Mouse (Mus musculus) brown adipose tissue, adult 24 weeks (tissue): ENCODE results near the gene Cygb. TPM values are rescaled to one million over a fixed set of nuclear protein-coding genes. Genes with fewer than 3 reads are reported as not detected.
"Not testable (repeated sequence)": the region's sequence is repeated elsewhere in the genome, so short reads cannot be mapped to it uniquely, and the experiment has no call there.

Experiments
- H3K27ac ChIP-seq: fragments of 200-500 bp; replicated peaks from 2 replicates; pipeline ENCODE4 v1.5.1; 2012; ENCODE audit warnings: low read depth, mild to moderate bottlenecking, low read length
- H3K4me1 ChIP-seq: fragments of 200-500 bp; 2 replicates; pipeline ENCODE4 v1.6.1; 2012; ENCODE audit warnings: low read length, mixed read lengths; ENCODE audit not compliant: control insufficient read depth, insufficient read depth, insufficient read length
- H3K4me3 ChIP-seq: fragments of 200-500 bp; 2 replicates; pipeline ENCODE4 v1.5.1; 2012; ENCODE audit warnings: low read depth, mild to moderate bottlenecking, low read length, moderate library complexity; ENCODE audit not compliant: insufficient read depth
- polyA plus RNA-seq: library from polyadenylated mRNA; stranded (reverse); fragments of >200 nt; gene quantifications from 2 replicates; pipeline ENCODE4 v1.2.4, GENCODE M21; 2012; ENCODE audit not compliant: missing spikeins, insufficient read depth, insufficient read length

Cygb gene
- polyA plus RNA-seq, 1 experiment = 18.7 TPM

DNA sequence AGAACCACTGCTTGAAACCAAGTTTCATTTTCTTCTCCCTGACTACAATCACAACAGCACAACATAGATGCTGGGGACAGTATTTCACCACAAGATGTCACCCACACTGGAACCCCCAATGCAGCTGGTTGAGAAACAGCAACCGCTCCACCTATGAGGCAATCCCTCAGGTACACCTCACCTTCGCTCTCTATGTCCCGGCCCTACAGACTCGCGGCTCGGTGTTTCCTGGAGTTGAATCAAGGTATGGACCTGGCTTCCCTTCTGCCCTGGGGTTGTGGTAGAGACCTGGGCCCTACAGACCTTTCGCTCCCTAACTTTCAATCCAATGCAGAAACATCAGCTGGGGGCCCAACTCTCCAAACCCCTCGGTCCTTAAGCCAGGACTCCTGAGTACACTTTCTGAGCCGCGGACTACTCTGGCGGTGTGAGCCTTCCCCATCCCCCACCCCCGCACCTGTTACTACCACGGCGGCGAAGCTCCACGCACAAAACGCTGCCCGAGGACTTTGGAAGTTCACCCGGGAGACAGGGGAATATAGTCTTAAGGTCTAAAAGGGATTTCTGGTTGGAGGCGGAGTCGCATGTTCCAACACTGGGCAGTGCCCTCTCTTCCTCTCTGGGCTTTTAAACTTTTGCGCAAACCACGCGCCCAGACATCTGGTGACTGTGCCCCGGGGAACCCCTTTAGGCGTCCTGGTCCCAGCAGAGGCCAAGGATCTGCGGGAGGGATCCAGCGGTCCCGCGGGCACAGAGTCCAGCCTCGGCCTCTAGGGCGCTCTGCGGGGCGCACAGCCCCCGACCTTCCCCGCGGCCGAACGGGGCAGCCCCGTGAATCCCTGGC lies 30.6 kb downstream of the Cygb start:
- peak overlapping the region; percentile 95 for H3K4me3 ChIP-seq

DNA sequence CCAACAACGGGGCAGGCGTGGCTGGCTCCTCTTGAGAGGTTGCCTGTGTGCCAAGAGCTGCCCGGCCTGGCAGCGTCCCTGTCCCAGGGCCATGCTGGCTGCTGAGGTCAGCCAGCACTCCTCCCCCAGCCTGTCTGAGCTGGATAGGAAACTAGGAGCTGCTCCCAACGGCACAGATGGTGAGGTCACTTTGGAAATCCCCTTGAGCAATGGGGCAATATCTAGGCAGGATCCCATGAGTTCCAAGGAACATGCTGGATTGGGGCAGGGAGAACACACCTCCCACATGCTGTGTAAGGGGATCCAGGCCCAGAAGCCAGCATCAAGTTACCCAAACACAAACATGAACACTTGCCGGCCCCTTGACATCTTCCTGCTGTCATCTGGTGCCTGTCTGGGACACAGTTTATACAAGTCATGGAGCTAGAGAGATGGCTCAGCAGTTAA lies 32.8 kb downstream of the Cygb start:
- Histone ChIP-seq H3K4me1 (peaks cover 63% of the 10 kb centered on the region), H3K27ac (peak overlapping the region; percentile 51), H3K4me3 (0 out of 2 replicates have a peak overlapping the region, but pooled peaks have one; percentile 1)

More for the DNA sequence above, 30.6 kb downstream of the Cygb start:
- Histone ChIP-seq H3K4me1 (peaks cover 42% of the 10 kb centered on the region), H3K27ac (peak overlapping the region; percentile 91)

DNA sequence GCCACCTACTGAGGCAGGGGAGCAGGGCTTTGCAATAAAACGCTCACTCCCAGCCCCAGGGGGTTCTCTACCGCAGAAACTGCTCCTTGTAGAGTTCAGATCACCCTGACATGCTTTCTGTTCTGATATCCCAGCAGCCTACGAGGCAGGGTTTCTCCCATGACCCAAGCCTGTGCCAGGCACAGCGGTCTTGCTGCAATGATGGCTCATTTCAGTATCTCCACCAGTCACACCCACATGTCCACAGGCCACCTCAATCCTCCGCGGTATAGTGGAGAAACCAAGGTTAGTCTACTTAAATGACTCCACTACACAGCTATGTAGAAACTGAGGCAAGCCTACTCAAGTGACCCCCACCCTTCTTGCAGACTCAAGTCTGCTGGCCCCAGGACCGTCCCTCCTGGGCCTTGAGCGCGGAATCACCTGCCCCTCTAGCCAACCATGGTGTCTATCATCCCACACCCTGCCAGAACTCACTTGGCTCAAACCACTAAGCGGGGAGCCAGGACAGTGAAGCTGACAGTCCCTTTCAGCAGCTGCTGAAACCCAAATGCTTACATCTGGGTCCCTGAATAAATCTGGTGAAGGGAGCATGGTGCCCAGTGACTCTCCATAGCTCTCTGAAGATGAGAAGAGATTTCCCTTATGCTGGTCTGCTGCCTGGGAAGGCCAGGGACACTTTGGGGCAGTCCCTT lies 33.4 kb downstream of the Cygb start:
- Histone ChIP-seq H3K4me3 (no peak overlapping the region; the same call in 1 of the 2 replicates), H3K27ac (peak overlapping the region; percentile 51), H3K4me1 (peaks cover 65% of the 10 kb centered on the region)

DNA sequence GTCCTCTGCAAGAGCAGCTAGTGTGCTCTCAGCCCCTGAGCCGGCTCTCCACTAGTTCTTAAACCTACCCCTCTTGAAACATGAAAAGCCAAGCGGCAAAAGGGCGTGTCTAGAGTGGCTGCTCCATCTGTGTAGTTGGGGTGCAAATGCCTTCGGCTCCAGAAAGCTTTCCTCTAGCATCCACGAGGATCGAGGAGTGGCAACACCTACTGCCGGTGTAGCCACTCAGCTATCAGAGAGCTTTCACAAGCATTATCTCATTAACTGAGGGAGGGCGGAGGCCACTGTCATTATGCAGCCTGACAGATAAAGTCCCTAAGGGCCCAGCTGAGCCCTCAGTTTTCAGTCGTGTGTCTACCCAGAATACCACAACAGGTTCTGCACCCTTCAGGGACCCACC lies 34.0 kb downstream of the Cygb start:
- Histone ChIP-seq H3K4me1 (peaks cover 68% of the 10 kb centered on the region), H3K27ac (no peak overlapping the region), H3K4me3 (no peak overlapping the region)

DNA sequence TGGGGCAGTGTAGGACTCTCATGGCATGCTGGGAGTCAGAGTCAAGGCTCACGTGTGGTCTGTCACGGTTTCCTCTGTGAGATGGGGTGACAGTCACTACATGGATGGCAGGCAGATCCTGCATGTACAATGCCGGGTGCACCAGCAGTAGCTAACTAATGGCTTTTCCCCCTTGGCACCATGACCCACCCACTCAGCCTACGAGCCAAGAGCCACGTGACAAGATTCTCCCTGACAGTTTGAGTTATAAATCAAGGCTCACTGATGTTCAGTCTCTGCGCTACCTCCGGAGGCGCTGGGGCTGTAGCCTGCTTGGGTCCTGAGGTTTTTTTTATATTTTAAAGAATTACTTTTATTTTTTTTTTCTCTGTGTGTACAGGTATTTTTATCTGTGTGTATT lies 34.6 kb downstream of the Cygb start:
- peaks cover 68% of the 10 kb centered on the region for H3K4me1 ChIP-seq
- H3K27ac ChIP-seq = 0 out of 2 replicates have a peak overlapping the region, but pooled peaks have one; percentile 3
- no peak overlapping the region for H3K4me3 ChIP-seq

DNA sequence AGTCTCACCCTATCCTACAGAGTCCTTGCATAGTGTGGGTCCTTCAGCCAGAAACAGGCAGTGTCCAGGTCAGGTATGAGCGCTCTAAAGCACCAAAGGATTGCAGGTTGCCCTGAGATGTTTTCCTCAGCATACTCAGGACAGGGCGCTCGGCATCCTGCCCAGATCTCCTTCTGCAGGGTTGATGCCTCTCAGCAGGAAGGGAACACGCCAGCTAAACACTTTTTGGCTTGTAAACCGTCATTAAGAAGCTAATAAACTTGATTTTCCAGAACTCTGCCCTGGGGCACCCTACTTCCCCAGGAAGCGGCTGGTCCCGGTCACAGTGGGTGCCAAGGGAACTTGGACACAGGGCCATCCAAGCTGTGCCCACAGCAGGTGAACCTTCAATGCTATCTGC lies 35.0 kb downstream of the Cygb start:
- H3K27ac ChIP-seq = 0 out of 2 replicates have a peak overlapping the region, but pooled peaks have one; percentile 3
- no peak overlapping the region for H3K4me3 ChIP-seq
- H3K4me1 ChIP-seq = peaks cover 68% of the 10 kb centered on the region

DNA sequence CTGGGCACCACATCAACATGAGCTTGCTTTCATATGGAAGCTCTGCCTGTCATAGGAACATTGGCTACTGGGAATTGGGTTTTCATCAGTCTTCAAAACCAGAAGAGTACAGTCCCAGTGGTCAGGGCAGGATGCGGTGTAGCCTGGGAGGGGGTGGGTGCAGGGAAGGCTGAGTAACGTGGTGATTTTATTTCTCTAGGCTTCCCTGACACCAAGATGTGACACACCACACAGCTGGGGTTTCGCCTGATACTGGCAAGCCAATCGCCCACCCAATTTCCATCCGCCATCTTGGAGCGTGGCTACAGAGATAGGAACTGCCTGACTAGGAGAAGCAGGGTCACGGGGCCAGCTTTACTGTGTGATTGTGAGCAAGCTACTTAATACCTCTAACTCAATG lies 35.4 kb downstream of the Cygb start:
- H3K27ac ChIP-seq = no peak overlapping the region
- H3K4me1 ChIP-seq = peaks cover 68% of the 10 kb centered on the region
- no peak overlapping the region for H3K4me3 ChIP-seq

DNA sequence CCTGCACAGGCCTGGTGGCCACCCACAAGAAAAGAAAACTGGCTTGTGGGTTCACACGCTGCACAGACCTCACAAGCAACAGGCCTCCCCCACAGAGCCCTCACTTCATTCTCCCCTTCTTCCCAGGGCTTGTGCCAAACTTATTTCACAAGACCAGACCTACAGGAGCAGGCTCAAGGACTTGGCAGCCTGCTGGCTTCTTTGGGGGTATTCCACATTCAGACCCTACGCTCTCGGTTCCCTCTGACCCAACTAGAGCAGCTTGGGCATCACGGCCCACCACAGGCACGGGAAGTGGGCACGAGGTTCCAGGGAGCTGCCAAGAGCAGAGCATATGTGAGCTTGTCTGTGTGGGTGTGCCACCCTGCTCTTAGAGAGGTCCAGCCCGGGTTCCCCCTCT lies 36.5 kb downstream of the Cygb start:
- Histone ChIP-seq H3K4me1 (peaks cover 65% of the 10 kb centered on the region), H3K27ac (no peak overlapping the region), H3K4me3 (no peak overlapping the region)

DNA sequence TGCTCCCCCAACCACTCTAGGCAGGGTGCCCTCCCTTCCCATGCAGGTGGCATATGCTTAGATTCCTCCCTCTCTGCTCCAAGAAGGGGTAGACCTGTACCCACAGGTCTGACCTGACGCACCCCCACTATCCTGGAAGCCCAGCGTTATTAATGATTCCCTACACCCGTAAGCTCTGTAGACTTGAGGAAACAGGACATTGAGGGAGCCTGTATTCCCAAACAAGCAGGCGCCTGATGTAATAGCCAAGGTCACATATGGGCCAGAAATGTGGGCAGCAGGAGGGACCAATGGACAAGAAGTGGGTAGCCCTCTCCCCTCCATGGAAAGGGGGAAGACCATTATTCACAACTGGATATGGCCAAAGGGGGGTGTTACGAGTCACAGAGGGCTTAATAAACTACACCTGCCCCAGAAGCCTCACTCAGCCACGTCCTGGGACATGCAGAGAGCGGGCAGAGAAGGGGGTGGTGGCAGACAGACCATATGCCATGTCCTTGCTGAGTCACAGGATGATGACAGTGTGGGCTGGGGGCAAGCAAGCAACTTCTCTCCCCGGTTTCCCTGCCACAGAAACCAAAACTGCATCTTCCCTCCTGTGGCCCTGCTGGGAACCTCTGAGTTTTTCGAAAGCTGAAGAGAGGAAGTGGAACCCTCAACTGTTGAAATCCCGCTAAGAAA lies 37.5 kb downstream of the Cygb start:
- Histone ChIP-seq H3K4me1 (peaks cover 54% of the 10 kb centered on the region), H3K4me3 (peak overlapping the region; percentile 17; the same call in 1 of the 2 replicates), H3K27ac (peak overlapping the region; percentile 81)

DNA sequence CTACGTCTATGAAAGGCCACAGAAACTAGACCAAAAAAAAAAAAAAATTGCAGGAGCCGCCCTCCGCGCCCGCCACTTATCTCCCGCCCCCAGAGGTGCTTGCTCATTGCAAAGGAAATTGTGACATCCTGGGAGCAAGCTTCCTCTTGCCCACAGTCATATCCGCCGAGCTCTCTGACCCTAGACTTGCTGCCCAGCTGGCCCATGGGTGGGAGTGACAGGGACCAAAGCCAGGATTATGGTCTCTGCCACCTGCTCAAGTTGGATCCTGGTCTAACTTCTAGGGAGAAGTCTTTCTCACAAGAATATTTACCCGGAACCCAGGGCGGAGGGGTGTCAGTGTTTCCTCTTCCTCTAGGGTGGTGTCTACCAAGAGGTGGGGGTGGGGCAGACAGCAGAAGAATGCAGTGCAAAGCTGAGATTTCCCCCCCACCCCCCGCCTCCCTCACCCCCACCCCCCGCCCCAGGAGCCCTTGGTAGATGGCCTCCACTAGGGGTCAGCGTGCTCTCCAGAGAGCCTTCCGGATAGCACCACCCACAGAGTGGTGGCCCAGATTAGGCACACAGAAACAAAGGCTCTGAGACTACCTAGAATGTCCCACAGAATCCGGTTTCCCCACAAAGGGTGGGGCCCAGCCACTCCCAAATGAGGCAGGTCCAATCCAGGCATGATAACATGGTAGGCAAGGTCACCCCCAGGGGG lies 38.2 kb downstream of the Cygb start:
- peak overlapping the region; percentile 34; the same call in 1 of the 2 replicates for H3K4me3 ChIP-seq
- peaks cover 50% of the 10 kb centered on the region for H3K4me1 ChIP-seq
- H3K27ac ChIP-seq = peak overlapping the region; percentile 88

DNA sequence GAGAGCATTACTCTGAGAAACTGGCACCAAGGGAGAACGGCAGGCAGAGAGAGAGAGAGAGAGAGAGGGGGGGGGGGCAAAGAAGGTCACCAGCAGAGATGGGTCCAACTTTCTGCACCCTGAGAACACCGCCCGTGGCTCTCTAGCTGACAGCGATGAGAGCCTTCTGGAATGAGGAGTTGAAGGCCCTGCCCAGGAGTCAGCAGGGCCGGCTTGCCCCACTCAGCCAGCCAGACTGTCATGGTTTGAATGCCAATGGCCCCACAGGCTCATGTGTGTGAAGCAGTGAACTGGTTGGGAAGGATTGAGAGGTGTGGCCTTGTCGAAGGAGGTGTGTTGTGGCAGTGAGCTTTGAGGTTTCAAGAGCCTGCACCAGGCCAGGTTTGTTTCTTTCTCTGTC lies 40.9 kb downstream of the Cygb start:
- Histone ChIP-seq H3K27ac (no peak overlapping the region), H3K4me3 (no peak overlapping the region), H3K4me1 (peaks cover 27% of the 10 kb centered on the region)

DNA sequence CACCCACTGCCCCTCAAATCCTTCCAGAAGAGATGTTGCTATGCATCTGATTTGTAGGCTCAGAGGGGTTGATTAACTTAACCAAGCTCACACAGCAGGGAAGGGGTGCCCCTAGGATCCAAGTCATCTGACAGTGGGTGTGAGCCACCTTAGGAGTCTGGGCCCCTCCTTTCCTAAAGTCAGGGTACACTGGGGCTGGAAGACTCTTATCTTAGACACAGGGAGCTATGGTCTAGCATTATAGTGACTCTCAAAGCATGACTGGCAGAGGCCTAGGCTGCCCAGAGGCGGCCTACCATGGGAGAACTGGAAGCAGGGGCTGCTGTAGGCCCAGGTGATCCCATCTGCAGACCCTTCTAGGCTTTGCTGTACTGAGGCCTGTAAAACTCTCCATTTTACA lies 41.6 kb downstream of the Cygb start:
- Histone ChIP-seq H3K27ac (no peak overlapping the region), H3K4me1 (peaks cover 20% of the 10 kb centered on the region), H3K4me3 (no peak overlapping the region)

DNA sequence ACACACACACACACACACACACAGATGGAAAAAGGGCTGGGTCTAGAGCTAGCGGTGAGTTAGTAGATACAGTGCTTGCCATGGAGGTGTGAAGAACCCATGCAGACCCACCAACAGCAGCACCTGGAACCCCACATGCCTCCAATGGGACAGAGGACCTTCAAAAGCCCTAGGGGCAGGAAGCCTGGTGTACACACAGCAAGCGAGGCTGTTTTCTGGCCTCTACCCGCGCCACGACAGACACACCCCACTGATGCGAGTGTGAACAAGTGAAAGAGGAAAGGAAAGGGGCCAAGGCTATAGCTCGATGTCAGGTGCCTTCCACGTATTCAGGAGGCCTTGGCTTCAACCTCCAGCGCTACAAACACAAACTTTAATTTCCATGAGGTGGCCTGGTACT lies 42.2 kb downstream of the Cygb start:
- Histone ChIP-seq H3K27ac (no peak overlapping the region), H3K4me3 (no peak overlapping the region), H3K4me1 (peaks cover 14% of the 10 kb centered on the region)

DNA sequence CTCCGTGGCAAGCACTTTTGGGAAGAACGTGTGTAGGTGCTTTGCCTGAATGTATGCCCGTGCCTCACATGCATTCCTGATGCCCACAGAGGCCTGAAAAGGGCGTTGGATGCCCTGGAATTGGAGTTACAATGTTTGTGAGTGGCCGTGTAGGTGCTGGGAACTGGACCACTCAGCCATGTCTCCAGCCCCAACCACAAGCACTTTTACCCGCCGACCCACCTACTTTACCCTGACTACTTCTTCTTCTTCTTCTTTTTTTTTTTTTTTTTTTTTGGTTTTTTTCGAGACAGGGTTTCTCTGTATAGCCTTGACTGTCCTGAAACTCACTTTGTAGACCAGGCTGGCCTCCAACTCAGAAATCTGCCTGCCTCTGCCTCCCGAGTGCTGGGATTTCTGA lies 42.9 kb downstream of the Cygb start:
- H3K4me1 ChIP-seq, H3K27ac ChIP-seq, H3K4me3 ChIP-seq: not testable (repeated sequence)
